Mouse (Mus musculus) ES-E14 (cell line): ENCODE measurements around the gene Pold4. TPM values are rescaled to one million over a fixed set of nuclear protein-coding genes. Genes with fewer than 3 reads are reported as not detected.

Experiments used
- DNase-seq: peaks from one replicate; pipeline ENCODE4 v3.0.0-alpha.2; 2013; ENCODE audit warnings: low read depth, low spot score
- H3K27ac ChIP-seq: 2 replicates; pipeline ENCODE4 v1.5.1; 2012; ENCODE audit warnings: low read depth, mild to moderate bottlenecking, low read length, moderate library complexity, mixed read lengths; ENCODE audit not compliant: poor library complexity, insufficient read depth, severe bottlenecking
- H3K36me3 ChIP-seq: 2 replicates; pipeline ENCODE4 v1.6.1; 2012; ENCODE audit warnings: mild to moderate bottlenecking, low read length, moderate library complexity, mixed read lengths; ENCODE audit not compliant: control insufficient read depth, poor library complexity, insufficient read depth, severe bottlenecking
- H3K4me1 ChIP-seq, 2 experiments: fragments of 150-350 bp in 1 of 2; sonication (generic) in 1 of 2; 2 replicates each; pipeline ENCODE4 v1.6.1; 2012; ENCODE audit warnings: low read length in 2 of 2, mild to moderate bottlenecking in 1 of 2, mixed read lengths in 1 of 2; ENCODE audit not compliant: control insufficient read depth in 2 of 2, insufficient read depth in 2 of 2, poor library complexity in 1 of 2
- H3K4me3 ChIP-seq, 2 experiments: fragments of 150-350 bp in 1 of 2; sonication (generic) in 1 of 2; 2 replicates each; pipeline ENCODE4 v1.5.1; 2012; ENCODE audit warnings: low read length in 2 of 2, low read depth in 1 of 2, mild to moderate bottlenecking in 1 of 2, mixed read lengths in 1 of 2; ENCODE audit not compliant: insufficient read depth in 1 of 2, poor library complexity in 1 of 2, severe bottlenecking in 1 of 2
- H3K9ac ChIP-seq: 2 replicates; pipeline ENCODE4 v1.6.1; 2012; ENCODE audit warnings: low read depth, mild to moderate bottlenecking, low read length, mixed read lengths; ENCODE audit not compliant: poor library complexity, insufficient read depth, severe bottlenecking
- H3K9me3 ChIP-seq: fragments of 150-350 bp; sonication (generic); 2 replicates; pipeline ENCODE4 v1.6.1; 2012; ENCODE audit warnings: low read depth, mild to moderate bottlenecking, low read length; ENCODE audit not compliant: control insufficient read depth, insufficient read depth
- CHD2 ChIP-seq: IDR thresholded peaks from 2 replicates; pipeline ENCODE4 v1.6.1; 2014; ENCODE audit warnings: mild to moderate bottlenecking, low read depth, low read length, inconsistent platforms
- HCFC1 ChIP-seq: IDR thresholded peaks from 2 replicates; pipeline ENCODE4 v1.6.1; 2012; ENCODE audit warnings: low read length, inconsistent platforms, borderline replicate concordance; ENCODE audit not compliant: insufficient read depth
- MAFK ChIP-seq: IDR thresholded peaks from 2 replicates; pipeline ENCODE4 v1.6.1; 2014; ENCODE audit warnings: mild to moderate bottlenecking, low read depth, low read length, inconsistent platforms; ENCODE audit not compliant: insufficient read depth
- ZC3H11A ChIP-seq: IDR thresholded peaks from 2 replicates; pipeline ENCODE4 v1.6.1; 2012; ENCODE audit warnings: low read depth, mild to moderate bottlenecking, inconsistent platforms, low read length, borderline replicate concordance
- ZNF384 ChIP-seq: IDR thresholded peaks from 2 replicates; pipeline ENCODE4 v1.6.1; 2012; ENCODE audit warnings: low read depth, low read length, inconsistent platforms
- in situ Hi-C, 2 experiments: fragments of 600-800 bp; cut with MboI; formaldehyde crosslinking; loops; one replicate each; pipeline ENCODE4 v1.15.1; 2025; ENCODE audit warnings: low sequenced_read_pairs in 2 of 2, inconsistent platforms in 1 of 2; ENCODE audit not compliant: unreplicated experiment in 2 of 2
- total RNA-seq: library from RNA; depleted of rRNA; stranded (reverse); fragments of 300-350 nt; gene quantifications from 2 replicates; pipeline ENCODE4 v1.2.3, GENCODE M21; 2012

Gene Pold4
- total RNA-seq, 1 experiment: 8.7 TPM

- peaks cover 2 to 15% of the 10 kb centered on the region in 2 experiments; a peak in 3 of 4 replicates for H3K4me1 ChIP-seq
- H3K9me3 ChIP-seq: no peaks in the 10 kb centered on the region
- H3K36me3 ChIP-seq: peaks cover 63% of the 10 kb centered on the region
- no peak for DNase-seq
- H3K4me3 ChIP-seq: no peak overlapping the region
- 0 out of 2 replicates have a peak overlapping the region, but pooled peaks have one; percentile 20 for H3K9ac ChIP-seq
- H3K27ac ChIP-seq: no peak overlapping the region
- in situ Hi-C loops: no loop called here
- TF ChIP-seq MAFK (no peak), ZC3H11A (no peak), HCFC1 (no peak), CHD2 (no peak), ZNF384 (no peak)
Observed at GRCm38 (mm10) chr19:4196548-4196947, 35.2 kb upstream of the Pold4 start.

GRCm38 (mm10) chr19:4197180-4197579 is 34.5 kb upstream of the Pold4 start:
- Histone ChIP-seq H3K27ac (no peak overlapping the region), H3K4me1 (peaks cover 2 to 15% of the 10 kb centered on the region in 2 experiments; a peak in 2 of 4 replicates), H3K9me3 (no peaks in the 10 kb centered on the region), H3K9ac (no peak overlapping the region), H3K36me3 (peaks cover 63% of the 10 kb centered on the region), H3K4me3 (no peak overlapping the region)
- TF ChIP-seq MAFK (peak; percentile 79), ZC3H11A (no peak)
- no peak for DNase-seq
- in situ Hi-C loops: no loop called here

- peak within 1 kb of the TSS; percentile 51; the same call in 1 of the 2 replicates for H3K27ac ChIP-seq
- in situ Hi-C loops: no loop called here
- H3K4me3 ChIP-seq: peak within 1 kb of the TSS; percentile 76 to 83
- peaks cover 31% of the 10 kb centered on the region for H3K36me3 ChIP-seq
- no peak for TF ChIP-seq CHD2
- TF ChIP-seq HCFC1: no peak
- TF ChIP-seq ZNF384: no peak
- TF ChIP-seq MAFK: no peak
- peak; percentile 99 for DNase-seq
- peaks cover 2 to 12% of the 10 kb centered on the region in 2 experiments; a peak in 2 of 4 replicates for H3K4me1 ChIP-seq
- peak within 1 kb of the TSS; percentile 90 for H3K9ac ChIP-seq
- no peaks in the 10 kb centered on the region for H3K9me3 ChIP-seq
Observed at GRCm38 (mm10) chr19:4201291-4201909, 30.3 kb upstream of the Pold4 start, which contains the start of gene Rad9a. TSS of gene Rad9a (minus strand) at chr19:4201662.

- Histone ChIP-seq H3K27ac (no peak overlapping the region), H3K9ac (peak overlapping the region; percentile 73), H3K36me3 (peaks cover 23% of the 10 kb centered on the region), H3K4me1 (peaks cover 2 to 12% of the 10 kb centered on the region in 2 experiments; a peak in 2 of 4 replicates), H3K4me3 (peak overlapping the region; percentile 53 to 58), H3K9me3 (no peaks in the 10 kb centered on the region)
- in situ Hi-C loops: no loop called here
- DNase-seq: no peak
- TF ChIP-seq ZNF384 (no peak), CHD2 (no peak), MAFK (no peak), HCFC1 (no peak), ZC3H11A (no peak)
Observed at GRCm38 (mm10) chr19:4202149-4202548, 29.6 kb upstream of the Pold4 start.

GRCm38 (mm10) chr19:4203148-4203547 is 28.6 kb upstream of the Pold4 start:
- no peaks in the 10 kb centered on the region for H3K9me3 ChIP-seq
- no peak for TF ChIP-seq ZC3H11A
- no peak for TF ChIP-seq CHD2
- TF ChIP-seq MAFK: no peak
- TF ChIP-seq HCFC1: no peak
- no peak for TF ChIP-seq ZNF384
- H3K27ac ChIP-seq: no peak overlapping the region
- H3K4me1 ChIP-seq: peaks cover 2 to 14% of the 10 kb centered on the region in 2 experiments; a peak in 2 of 4 replicates
- DNase-seq: no peak
- no peak overlapping the region for H3K9ac ChIP-seq
- peaks cover 15% of the 10 kb centered on the region for H3K36me3 ChIP-seq
- in situ Hi-C loops: no loop called here
- no peak overlapping the region for H3K4me3 ChIP-seq
